Mouse (Mus musculus) small intestine, adult 2 months (tissue): ENCODE data around the gene Bahcc1. TPM values are rescaled to one million over a fixed set of nuclear protein-coding genes. Genes with fewer than 3 reads are reported as not detected.

Source experiments
- H3K27ac ChIP-seq: fragments of 200-500 bp; 2 replicates; pipeline ENCODE4 v1.5.1; 2012; ENCODE audit warnings: low read depth, low read length, control low read depth, inconsistent platforms; ENCODE audit not compliant: insufficient read depth
- H3K27me3 ChIP-seq: fragments of 200-500 bp; 2 replicates; pipeline ENCODE4 v1.6.1; 2012; ENCODE audit warnings: mild to moderate bottlenecking, moderate library complexity, low read length, inconsistent platforms; ENCODE audit not compliant: control insufficient read depth, insufficient read depth
- H3K36me3 ChIP-seq: fragments of 200-500 bp; 2 replicates; pipeline ENCODE4 v1.6.1; 2012; ENCODE audit warnings: mild to moderate bottlenecking, low read length, control low read depth, inconsistent platforms; ENCODE audit not compliant: control insufficient read depth, insufficient read depth
- H3K4me1 ChIP-seq: fragments of 200-500 bp; 2 replicates; pipeline ENCODE4 v1.6.1; 2012; ENCODE audit warnings: low read length, inconsistent platforms, mixed read lengths; ENCODE audit not compliant: control insufficient read depth, insufficient read depth, insufficient read length
- H3K4me3 ChIP-seq: fragments of 200-500 bp; 2 replicates; pipeline ENCODE4 v1.5.1; 2012; ENCODE audit warnings: low read depth, mild to moderate bottlenecking, control low read depth, inconsistent platforms, low read length, moderate library complexity
- CTCF ChIP-seq: fragments of 200-500 bp; IDR thresholded peaks from 2 replicates; pipeline ENCODE4 v1.5.1; 2012; ENCODE audit warnings: low read depth, mild to moderate bottlenecking, control low read depth, inconsistent platforms, low read length, moderate library complexity, mixed read lengths; ENCODE audit not compliant: insufficient replicate concordance, insufficient read length; ENCODE audit errors: extremely low read depth
- POLR2A ChIP-seq: fragments of 200-500 bp; IDR thresholded peaks from 2 replicates; pipeline ENCODE4 v1.6.1; 2012; ENCODE audit warnings: low read depth, mild to moderate bottlenecking, control low read depth, inconsistent platforms, low read length, moderate library complexity
- WGBS: fragments of 180-500 bp; shearing (Covaris S2); methylation state at CpG from one replicate; pipeline ENCODE4 v1.1.7; 2018; 5-methylcytosine and 5-hydroxymethylcytosine counted together
- polyA plus RNA-seq: library from polyadenylated mRNA; depleted of rRNA; stranded (reverse); fragments of >200 nt; gene quantifications from 2 replicates; pipeline ENCODE4 v1.2.3, GENCODE M21; 2012

The Bahcc1 gene
- polyA plus RNA-seq, 1 experiment: 15.4 TPM

DNA sequence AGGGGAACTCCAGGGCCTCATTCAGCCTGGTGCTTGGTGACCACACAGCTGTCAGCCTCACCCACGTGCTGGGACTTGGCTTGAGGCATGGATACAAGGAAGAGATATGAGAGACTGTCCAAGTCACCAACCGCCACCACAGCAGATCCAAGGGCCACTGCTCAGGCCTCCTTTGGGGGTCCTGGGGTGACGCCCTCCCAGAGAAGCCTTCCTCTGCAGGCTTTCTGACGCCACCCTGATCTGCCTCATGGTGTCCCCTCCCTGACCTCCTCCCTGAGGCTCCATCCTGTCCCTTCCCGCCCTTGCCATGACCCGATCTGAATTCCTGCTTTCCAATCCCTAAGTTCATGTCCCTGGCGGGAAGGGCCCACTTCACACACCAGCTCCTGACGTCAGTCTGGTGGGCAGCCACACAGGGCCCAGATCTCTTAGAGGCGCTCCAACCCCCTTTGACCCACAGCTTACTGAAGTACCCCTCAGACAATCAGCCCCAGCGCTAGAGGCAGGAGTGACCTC is 17.0 kb upstream of the Bahcc1 start:
- H3K36me3 ChIP-seq: no peaks in the 10 kb centered on the region
- H3K4me3 ChIP-seq: no peak overlapping the region
- no peaks in the 10 kb centered on the region for H3K27me3 ChIP-seq
- TF ChIP-seq POLR2A (no peak), CTCF (no peak)
- H3K27ac ChIP-seq: no peak overlapping the region
- 76% methylated on average over 10 of the region's 10 CpGs for WGBS
- peaks cover 16% of the 10 kb centered on the region; the same call in 1 of the 2 replicates for H3K4me1 ChIP-seq

DNA sequence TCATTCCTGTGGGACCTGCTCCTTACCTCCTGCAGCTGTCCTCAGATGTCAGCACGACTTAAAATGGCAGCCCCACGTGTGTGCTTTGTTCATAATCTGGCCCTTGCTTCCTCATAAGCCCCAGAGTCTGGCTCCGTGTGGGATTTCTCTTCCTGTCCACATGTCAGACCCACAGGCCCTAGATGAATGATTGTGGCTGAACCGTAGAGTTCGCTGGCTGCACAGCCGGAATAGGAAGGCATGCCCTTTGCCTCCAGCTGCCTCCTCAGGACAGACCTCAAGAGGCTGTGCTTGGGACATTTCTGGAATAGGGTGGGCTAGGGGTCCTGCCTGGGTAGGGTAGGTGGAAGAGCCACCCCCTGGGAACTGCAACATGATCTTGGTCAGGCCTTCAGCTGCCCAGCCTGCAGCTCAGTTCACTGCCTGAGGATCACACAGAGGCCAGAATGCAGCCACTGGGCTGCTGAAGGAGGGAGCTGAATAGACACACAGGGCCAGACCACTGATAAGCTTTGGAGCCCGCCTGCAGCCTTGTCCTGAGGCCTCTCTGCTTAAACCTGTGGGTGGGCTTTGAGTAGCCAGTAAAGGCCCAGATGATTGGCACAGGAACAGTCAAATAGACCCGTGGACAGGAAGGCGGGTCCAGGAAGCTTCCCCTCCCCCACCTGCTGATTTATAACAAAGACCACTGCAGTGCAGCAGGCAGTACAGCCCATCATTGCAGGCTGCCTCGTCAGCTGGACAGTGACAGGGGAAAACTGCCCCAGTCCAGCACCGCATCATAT is 16.0 kb upstream of the Bahcc1 start:
- H3K36me3 ChIP-seq: no peaks in the 10 kb centered on the region
- H3K4me3 ChIP-seq: no peak overlapping the region
- no peak overlapping the region for H3K27ac ChIP-seq
- no peaks in the 10 kb centered on the region for H3K27me3 ChIP-seq
- H3K4me1 ChIP-seq: peaks cover 19% of the 10 kb centered on the region; the same call in 1 of the 2 replicates
- no peak for TF ChIP-seq CTCF
- no peak for TF ChIP-seq POLR2A
- 65% methylated on average over 11 of the region's 11 CpGs for WGBS

DNA sequence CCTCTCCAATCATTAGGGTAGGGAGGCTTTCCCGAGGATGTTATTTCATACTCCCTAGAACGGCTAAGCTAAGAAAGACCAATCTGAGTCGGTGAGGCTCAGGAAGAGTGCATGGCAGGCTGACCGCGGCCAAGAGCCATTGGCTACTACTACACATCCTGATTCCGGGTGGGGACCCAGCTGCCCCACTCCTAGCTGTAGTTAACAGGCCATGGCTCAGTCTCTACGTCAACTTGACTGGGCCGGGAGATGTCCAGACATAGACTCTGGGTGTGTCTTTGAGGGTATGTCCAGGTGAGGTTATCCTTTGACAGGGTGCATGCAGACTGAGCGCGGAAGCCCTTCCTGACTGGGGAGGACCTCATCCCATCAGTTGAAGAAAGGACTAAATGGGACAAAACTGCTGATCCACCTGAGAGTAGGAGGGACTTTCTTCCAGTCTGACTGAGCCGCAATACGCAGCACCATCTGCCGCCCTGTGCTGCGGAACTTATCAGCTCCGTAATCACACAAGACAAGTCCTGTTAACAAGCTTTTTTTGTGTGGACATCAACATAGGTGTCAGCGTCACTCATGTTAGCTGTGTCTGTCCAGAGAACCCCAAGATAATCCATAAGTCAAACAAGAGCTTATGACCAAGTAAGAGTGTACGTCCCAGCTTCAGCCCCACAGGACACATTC is 14.4 kb upstream of the Bahcc1 start:
- peaks cover 30% of the 10 kb centered on the region; the same call in 1 of the 2 replicates for H3K4me1 ChIP-seq
- no peak for TF ChIP-seq CTCF
- no peaks in the 10 kb centered on the region for H3K27me3 ChIP-seq
- no peaks in the 10 kb centered on the region for H3K36me3 ChIP-seq
- 0 out of 2 replicates have a peak overlapping the region, but pooled peaks have one; percentile 60 for H3K27ac ChIP-seq
- WGBS: 85% methylated on average over 17 of the region's 17 CpGs
- H3K4me3 ChIP-seq: no peak overlapping the region

DNA sequence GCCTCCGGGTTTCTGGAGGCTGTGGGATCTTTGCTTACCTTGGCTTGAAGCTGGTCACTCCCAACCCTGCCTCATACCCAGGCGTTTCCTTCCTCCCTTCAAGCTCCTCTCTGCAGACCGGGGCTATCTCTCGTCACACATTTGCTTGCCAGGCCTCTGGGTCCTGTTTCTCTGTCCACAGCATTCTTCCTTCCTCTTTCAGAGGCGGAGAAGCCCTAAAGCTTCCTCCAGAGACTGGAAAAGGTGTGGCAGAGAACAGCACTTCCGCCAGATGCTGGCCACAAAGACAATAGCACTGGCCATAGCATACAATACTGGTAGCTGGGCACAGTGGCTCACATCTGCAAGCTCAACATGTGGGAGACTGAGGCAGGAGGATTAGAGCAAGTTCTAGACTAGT is 13.8 kb upstream of the Bahcc1 start:
- TF ChIP-seq POLR2A (no peak), CTCF (no peak)
- peaks cover 36% of the 10 kb centered on the region for H3K4me1 ChIP-seq
- H3K36me3 ChIP-seq: no peaks in the 10 kb centered on the region
- H3K27ac ChIP-seq: peak overlapping the region; percentile 60
- 71% methylated on average over 6 of the region's 6 CpGs for WGBS
- no peaks in the 10 kb centered on the region for H3K27me3 ChIP-seq
- H3K4me3 ChIP-seq: no peak overlapping the region

DNA sequence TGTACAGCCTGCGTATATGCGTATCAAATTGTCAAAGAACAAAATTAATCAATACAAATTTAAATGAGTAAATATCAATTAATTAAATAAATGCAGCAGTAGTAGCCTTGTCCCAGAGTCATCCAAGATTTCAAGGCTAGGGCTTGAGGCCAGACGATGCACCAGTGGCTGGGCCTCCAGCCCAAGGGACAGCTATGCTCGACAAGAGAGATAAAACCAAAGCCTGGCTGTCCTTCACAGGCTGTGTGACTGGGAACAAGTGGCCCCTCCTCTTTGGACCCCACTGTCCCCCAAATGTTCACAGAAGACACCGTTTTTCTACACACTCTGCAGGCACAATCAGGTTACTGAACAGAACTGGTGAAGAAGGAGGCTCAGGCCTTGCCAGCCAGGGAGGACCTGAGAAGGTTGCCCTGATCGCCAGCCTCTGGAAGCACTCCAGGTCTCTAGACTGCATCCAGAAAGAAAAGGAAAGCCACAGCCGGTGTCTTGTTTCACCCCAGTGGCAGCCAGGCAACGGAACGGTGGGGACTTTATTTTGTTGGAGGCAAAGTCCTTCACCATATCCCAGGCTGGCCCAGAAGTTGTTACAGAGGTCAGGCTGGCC is 12.7 kb upstream of the Bahcc1 start:
- Histone ChIP-seq H3K4me3 (no peak overlapping the region), H3K36me3 (no peaks in the 10 kb centered on the region), H3K27me3 (no peaks in the 10 kb centered on the region), H3K4me1 (peaks cover 47% of the 10 kb centered on the region), H3K27ac (peak overlapping the region; percentile 61)
- TF ChIP-seq CTCF: no peak
- no peak for TF ChIP-seq POLR2A
- WGBS: 42% methylated on average over 9 of the region's 9 CpGs

DNA sequence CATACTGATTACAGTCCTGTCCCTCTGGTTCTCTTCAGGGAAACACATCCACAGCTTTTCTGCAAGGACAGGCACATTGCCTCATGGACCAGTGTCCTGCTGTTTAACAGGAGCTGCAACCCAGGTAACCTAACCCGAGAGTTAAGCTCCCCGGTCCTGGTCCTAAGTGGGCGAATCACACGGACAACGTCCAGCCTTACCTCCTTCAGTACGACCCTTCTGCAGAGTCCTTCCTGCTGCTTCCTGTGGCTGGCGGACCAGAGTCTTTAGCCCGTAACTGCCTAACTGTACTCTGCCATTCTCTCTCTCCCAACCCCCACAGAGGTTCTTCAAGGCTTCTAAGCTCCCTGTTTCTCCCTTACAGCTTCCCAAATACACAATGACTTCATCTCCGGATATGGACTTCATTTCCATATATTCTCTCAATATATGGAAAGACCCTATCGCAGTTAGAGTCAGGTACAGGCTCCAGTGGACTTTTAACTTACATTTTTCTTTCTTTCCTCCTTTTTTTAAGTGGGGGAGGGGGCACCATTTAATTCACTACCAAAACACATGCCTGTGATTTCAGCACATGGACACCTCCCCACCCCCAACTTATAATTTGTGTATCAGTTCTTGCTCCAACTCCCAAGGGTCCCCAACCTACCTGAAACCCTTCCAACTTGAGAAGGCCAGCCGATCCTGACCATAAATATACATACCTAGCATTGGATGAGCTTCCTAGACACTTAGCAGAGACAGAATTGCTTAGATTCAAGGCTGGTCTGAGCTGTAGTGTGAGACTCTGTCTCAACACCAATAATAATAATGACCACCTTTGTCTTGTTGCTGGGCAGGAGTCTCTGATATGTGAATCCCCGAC is 11.6 kb upstream of the Bahcc1 start:
- H3K4me3 ChIP-seq: no peak overlapping the region
- 78% methylated on average over 12 of the region's 12 CpGs for WGBS
- no peak for TF ChIP-seq POLR2A
- no peak for TF ChIP-seq CTCF
- H3K36me3 ChIP-seq: no peaks in the 10 kb centered on the region
- peak overlapping the region; percentile 96; the same call in 1 of the 2 replicates for H3K27ac ChIP-seq
- H3K4me1 ChIP-seq: peaks cover 49% of the 10 kb centered on the region
- H3K27me3 ChIP-seq: no peaks in the 10 kb centered on the region
